Mouse (Mus musculus) central nervous system, embryonic 18 days (tissue): ENCODE results near the gene Phtf1. TPM values are rescaled to one million over a fixed set of nuclear protein-coding genes. Genes with fewer than 3 reads are reported as not detected.

Experiments used
- polyA plus RNA-seq: library from polyadenylated mRNA; depleted of rRNA; stranded (reverse); fragments of >200 nt; gene quantifications from 2 replicates; pipeline ENCODE4 v1.2.3, GENCODE M21; 2012; rRNA removed

Gene Phtf1
- 21.2 and 22.6 TPM in 2 replicates for polyA plus RNA-seq

GRCm38 (mm10) chr3:103967861-103968691 lies at the start of gene Phtf1:
Gene Phtf1 (plus strand): TSS chr3:103968110.

Other genes starting within 250 kb of the Phtf1 start
- 4.0 and 7.3 TPM in 2 replicates for gene Olfml3, start 230.1 kb upstream of the Phtf1 start, polyA plus RNA-seq
- not detected in 2 replicates for gene Gm10964, start 228.7 kb upstream of the Phtf1 start, polyA plus RNA-seq
- 26.1 and 27.7 TPM in 2 replicates for gene Hipk1, start 176.5 kb upstream of the Phtf1 start, polyA plus RNA-seq
- 8.3 and 8.9 TPM in 2 replicates for gene Dclre1b, start 158.7 kb upstream of the Phtf1 start, polyA plus RNA-seq
- gene Ap4b1, start 158.6 kb upstream of the Phtf1 start, polyA plus RNA-seq = 22.8 and 23.6 TPM in 2 replicates
- 0.17 and 0.36 TPM in 2 replicates for gene Gm43064, start 158.5 kb upstream of the Phtf1 start, polyA plus RNA-seq
- gene Bcl2l15, start 135.5 kb upstream of the Phtf1 start, polyA plus RNA-seq = 1.9 TPM in 2 replicates
- gene Ptpn22, start 108.3 kb upstream of the Phtf1 start, polyA plus RNA-seq = 0.27 and 0.60 TPM in 2 replicates
- gene Rsbn1, start 54.0 kb upstream of the Phtf1 start, polyA plus RNA-seq = 16.7 and 16.8 TPM in 2 replicates